12 mouse cellular contexts compared by ENCODE assay signal in genomic region chr9:38805696-38806095, GRCm38 (mm10). TPM values are rescaled to one million over a fixed set of nuclear protein-coding genes. Genes with fewer than 3 reads are reported as not detected.
A peak's percentile ranks its signal among the peaks of the same experiment; 100 is the strongest.
DNase-seq lines count a peak whose midpoint lies in the region.
"Had no signal": no experiment of that assay in that cellular context is flagged by ENCODE, and none has a peak within 500 bp of the region (broad histone marks: within the 10 kb centered on the region; RNA-seq: fewer than 3 reads in every experiment).

No protein-coding gene starts in this region.

- peak; percentile 7 for DNase-seq in embryo, embryonic 10.5 days (ENCODE audit: low spot score)
- no peak for DNase-seq in embryo, embryonic 10 days (ENCODE audit: low spot score)
- peak; percentile 5 to 22 for DNase-seq in left cerebral cortex, adult 18-20 months (ENCODE audit: low spot score in 2 of 2)
- DNase-seq in left cerebral cortex, postnatal 36 days (ENCODE audit: low spot score in 2 of 2) = no peak
- DNase-seq in brain, adult 2 months (ENCODE audit: low read depth, low spot score) = peak; percentile 48
- DNase-seq in right cerebral cortex, postnatal 14 days = peak; percentile 9
- no peak for DNase-seq in gastrocnemius, adult 8-10 months (ENCODE audit: low spot score in 2 of 2)
- DNase-seq in lung, postnatal 36 days = no peak
- DNase-seq: cerebellum, postnatal 14 days; kidney, postnatal 14 days had no signal

- intact Hi-C loops in left cerebral cortex, postnatal 36 days (cut with DNase I) = no loop called here

RNA-seq across cellular contexts. Expression of gene Olfr922, which starts 8.7 kb away (rescaled TPM):
- total RNA-seq in left cerebral cortex, adult 18-20 months (2021) = not detected
- not detected for total RNA-seq in left cerebral cortex, postnatal 36 days (2021)
- total RNA-seq in gastrocnemius, adult 8-10 months (2022) = not detected
- total RNA-seq: hematopoietic stem cell, adult 5-6 weeks had no signal

RNA-seq across cellular contexts. Expression of gene Olfr923, which starts 20.6 kb away (rescaled TPM):
- not detected for total RNA-seq in left cerebral cortex, adult 18-20 months (2021)
- total RNA-seq in left cerebral cortex, postnatal 36 days (2021) = not detected
- total RNA-seq in gastrocnemius, adult 8-10 months (2022) = not detected
- total RNA-seq: G1E; hematopoietic stem cell, adult 5-6 weeks had no signal

RNA-seq across cellular contexts. Expression of gene Olfr921, which starts 32.8 kb away (rescaled TPM):
- not detected for total RNA-seq in left cerebral cortex, adult 18-20 months (2021)
- not detected for total RNA-seq in left cerebral cortex, postnatal 36 days (2021)
- not detected for total RNA-seq in gastrocnemius, adult 8-10 months (2022)
- total RNA-seq: hematopoietic stem cell, adult 5-6 weeks had no signal

RNA-seq across cellular contexts. Expression of gene Olfr924, which starts 38.6 kb away (rescaled TPM):
- total RNA-seq in left cerebral cortex, adult 18-20 months (2021) = not detected
- total RNA-seq in left cerebral cortex, postnatal 36 days (2021) = not detected
- total RNA-seq in gastrocnemius, adult 8-10 months (2022) = not detected
- total RNA-seq: hematopoietic stem cell, adult 5-6 weeks had no signal

RNA-seq across cellular contexts. Expression of gene Olfr26, which starts 49.2 kb away (rescaled TPM):
- not detected for total RNA-seq in left cerebral cortex, adult 18-20 months (2021)
- not detected for total RNA-seq in left cerebral cortex, postnatal 36 days (2021)
- not detected for total RNA-seq in gastrocnemius, adult 8-10 months (2022)
- total RNA-seq: hematopoietic stem cell, adult 5-6 weeks had no signal

Comparison
In these comparisons a context has a peak if more than half of its experiments do, and no peak if none do; other contexts are left out.
1. DNase-seq: peak in embryo, embryonic 10.5 days (single experiment), left cerebral cortex, adult 18-20 months (2 of 2), brain, adult 2 months (single experiment) and right cerebral cortex, postnatal 14 days (single experiment); none in embryo, embryonic 10 days (single experiment), left cerebral cortex, postnatal 36 days (0 of 2), gastrocnemius, adult 8-10 months (0 of 2) and lung, postnatal 36 days (single experiment).